ENCODE assay signal across 8 mouse cellular contexts in genomic region chr7:141469352-141469751, GRCm38 (mm10). TPM values are rescaled to one million over a fixed set of nuclear protein-coding genes. Genes with fewer than 3 reads are reported as not detected.
DNase-seq lines count a peak whose midpoint lies in the region; ATAC-seq and TF ChIP-seq lines count a peak whose summit lies in the region.

No protein-coding gene starts in this region.

- H3K4me2 ChIP-seq in lung, embryonic 14.5 days: peak overlapping the region; percentile 95
- H3K4me2 ChIP-seq in neural tube, embryonic 15.5 days: peak overlapping the region; percentile 66

- H3K9me3 ChIP-seq in lung, embryonic 14.5 days (ENCODE audit: low read depth, low read length): no peaks in the 10 kb centered on the region
- H3K9me3 ChIP-seq in forebrain, embryonic 10.5 days: no peaks in the 10 kb centered on the region
- H3K9me3 ChIP-seq in limb, embryonic 10.5 days (replicated peaks): no peaks in the 10 kb centered on the region
- no peaks in the 10 kb centered on the region for H3K9me3 ChIP-seq in neural tube, embryonic 15.5 days (replicated peaks)

- peaks cover 21% of the 10 kb centered on the region for H3K27me3 ChIP-seq in lung, embryonic 14.5 days (ENCODE audit: insufficient read depth, low read length)
- peaks cover 28% of the 10 kb centered on the region for H3K27me3 ChIP-seq in forebrain, embryonic 10.5 days (ENCODE audit: poor library complexity, severe bottlenecking)
- peaks cover 26% of the 10 kb centered on the region for H3K27me3 ChIP-seq in limb, embryonic 10.5 days (ENCODE audit: low read depth, poor library complexity, severe bottlenecking)
- peaks cover 25% of the 10 kb centered on the region for H3K27me3 ChIP-seq in neural tube, embryonic 15.5 days (replicated peaks)

- peak overlapping the region; percentile 76 for H3K4me3 ChIP-seq in lung, embryonic 14.5 days (ENCODE audit: low read depth, low read length)
- peak overlapping the region; percentile 77 for H3K4me3 ChIP-seq in forebrain, embryonic 10.5 days
- H3K4me3 ChIP-seq in limb, embryonic 10.5 days: peak overlapping the region; percentile 81
- peak overlapping the region; percentile 56 for H3K4me3 ChIP-seq in neural tube, embryonic 15.5 days (replicated peaks)

- 69% methylated on average over 6 of the region's 6 CpGs for WGBS in lung, embryonic 14.5 days
- 86% methylated on average over 6 of the region's 6 CpGs for WGBS in forebrain, embryonic 10.5 days
- 91% methylated on average over 6 of the region's 6 CpGs for WGBS in limb, embryonic 10.5 days
- WGBS in neural tube, embryonic 15.5 days: 76% methylated on average over 6 of the region's 6 CpGs

- peaks cover 39% of the 10 kb centered on the region for H3K36me3 ChIP-seq in lung, embryonic 14.5 days (ENCODE audit: insufficient read depth)
- H3K36me3 ChIP-seq in forebrain, embryonic 10.5 days (replicated peaks): peaks cover 41% of the 10 kb centered on the region
- peaks cover 38% of the 10 kb centered on the region for H3K36me3 ChIP-seq in limb, embryonic 10.5 days
- peaks cover 29% of the 10 kb centered on the region for H3K36me3 ChIP-seq in neural tube, embryonic 15.5 days

- peak overlapping the region; percentile 84 for H3K9ac ChIP-seq in lung, embryonic 14.5 days
- peak overlapping the region; percentile 63 for H3K9ac ChIP-seq in neural tube, embryonic 15.5 days (replicated peaks)

- H3K27ac ChIP-seq in lung, embryonic 14.5 days (ENCODE audit: low read depth): peak overlapping the region; percentile 93
- peak overlapping the region; percentile 91 for H3K27ac ChIP-seq in forebrain, embryonic 10.5 days
- peak overlapping the region; percentile 92 for H3K27ac ChIP-seq in limb, embryonic 10.5 days
- H3K27ac ChIP-seq in neural tube, embryonic 15.5 days (replicated peaks): peak overlapping the region; percentile 78

- no peak for TF ChIP-seq CTCF in lung, embryonic 14.5 days (IDR thresholded peaks at IDR 0.05; ENCODE audit: low read depth)

- no peak for DNase-seq in lung, embryonic 14.5 days
- DNase-seq in lung, postnatal 4 days: no peak
- DNase-seq in forebrain, embryonic 10.5 days (ENCODE audit: extremely low spot score, low spot score): no peak
- DNase-seq in limb, embryonic 10.5 days (ENCODE audit: low spot score): no peak
- no peak for DNase-seq in testis, postnatal 10 days (ENCODE audit: low spot score)
- DNase-seq in embryo, embryonic 9.5 days (ENCODE audit: extremely low spot score): no peak

- H3K4me1 ChIP-seq in lung, embryonic 14.5 days (ENCODE audit: insufficient read depth): peaks cover 35% of the 10 kb centered on the region
- H3K4me1 ChIP-seq in forebrain, embryonic 10.5 days: peaks cover 74% of the 10 kb centered on the region
- H3K4me1 ChIP-seq in limb, embryonic 10.5 days: peaks cover 69% of the 10 kb centered on the region
- H3K4me1 ChIP-seq in neural tube, embryonic 15.5 days: peaks cover 66% of the 10 kb centered on the region

- ATAC-seq in lung, embryonic 14.5 days (ENCODE audit: insufficient read depth): no peak
- no peak for ATAC-seq in neural tube, embryonic 15.5 days (ENCODE audit: low FRiP score)
- no peak for ATAC-seq in megakaryocyte-erythroid progenitor cell, adult 5-6 weeks (replicated peaks; ENCODE audit: low FRiP score, low TSS enrichment, poor library complexity, severe bottlenecking)

RNA-seq across cellular contexts. Expression of gene Cd151, which starts 2.2 kb away (rescaled TPM):
- 69.8 and 79.1 TPM in 2 replicates for polyA plus RNA-seq in lung, embryonic 14.5 days (2014; fragmentation: Nextera tagmentation; extraction: Ambion mirVana)
- 15.2 and 17.7 TPM in 2 replicates for polyA plus RNA-seq in forebrain, embryonic 10.5 days (2016; fragmentation: Nextera tagmentation; extraction: Ambion mirVana)
- 14.0 and 15.8 TPM in 2 replicates for polyA plus RNA-seq in limb, embryonic 10.5 days (2016; fragmentation: Nextera tagmentation; extraction: Ambion mirVana)
- 23.7 and 25.1 TPM in 2 replicates for polyA plus RNA-seq in neural tube, embryonic 15.5 days (2015; fragmentation: Nextera tagmentation; extraction: Ambion mirVana)
- 20.2 and 24.2 TPM in 2 replicates for total RNA-seq in megakaryocyte-erythroid progenitor cell, adult 5-6 weeks (2014; fragmentation: Nextera tagmentation)
- 13.2 and 17.6 TPM in 2 replicates for total RNA-seq in megakaryocyte-erythroid progenitor cell, adult 5-6 weeks (2017)

RNA-seq across cellular contexts. Expression of gene Polr2l, which starts 5.6 kb away (rescaled TPM):
- polyA plus RNA-seq in lung, embryonic 14.5 days (2014; fragmentation: Nextera tagmentation; extraction: Ambion mirVana): 71.2 and 74.3 TPM in 2 replicates
- polyA plus RNA-seq in forebrain, embryonic 10.5 days (2016; fragmentation: Nextera tagmentation; extraction: Ambion mirVana): 87.0 and 95.7 TPM in 2 replicates
- polyA plus RNA-seq in limb, embryonic 10.5 days (2016; fragmentation: Nextera tagmentation; extraction: Ambion mirVana): 77.2 and 86.8 TPM in 2 replicates
- 85.3 and 89.8 TPM in 2 replicates for polyA plus RNA-seq in neural tube, embryonic 15.5 days (2015; fragmentation: Nextera tagmentation; extraction: Ambion mirVana)
- 77.2 and 78.1 TPM in 2 replicates for total RNA-seq in megakaryocyte-erythroid progenitor cell, adult 5-6 weeks (2014; fragmentation: Nextera tagmentation)
- total RNA-seq in megakaryocyte-erythroid progenitor cell, adult 5-6 weeks (2017): 53.3 and 54.9 TPM in 2 replicates

RNA-seq across cellular contexts. Expression of gene Tspan4, which starts 5.7 kb away (rescaled TPM):
- polyA plus RNA-seq in lung, embryonic 14.5 days (2014; fragmentation: Nextera tagmentation; extraction: Ambion mirVana): 95.5 and 100.0 TPM in 2 replicates
- 31.4 and 37.9 TPM in 2 replicates for polyA plus RNA-seq in forebrain, embryonic 10.5 days (2016; fragmentation: Nextera tagmentation; extraction: Ambion mirVana)
- 25.0 and 36.9 TPM in 2 replicates for polyA plus RNA-seq in limb, embryonic 10.5 days (2016; fragmentation: Nextera tagmentation; extraction: Ambion mirVana)
- 73.0 and 77.3 TPM in 2 replicates for polyA plus RNA-seq in neural tube, embryonic 15.5 days (2015; fragmentation: Nextera tagmentation; extraction: Ambion mirVana)
- 31.6 and 38.2 TPM in 2 replicates for total RNA-seq in megakaryocyte-erythroid progenitor cell, adult 5-6 weeks (2014; fragmentation: Nextera tagmentation)
- total RNA-seq in megakaryocyte-erythroid progenitor cell, adult 5-6 weeks (2017): 26.0 and 33.9 TPM in 2 replicates

RNA-seq across cellular contexts. Expression of gene Cracr2b, which starts 8.5 kb away (rescaled TPM):
- 15.1 and 18.9 TPM in 2 replicates for polyA plus RNA-seq in lung, embryonic 14.5 days (2014; fragmentation: Nextera tagmentation; extraction: Ambion mirVana)
- polyA plus RNA-seq in forebrain, embryonic 10.5 days (2016; fragmentation: Nextera tagmentation; extraction: Ambion mirVana): 6.2 and 7.3 TPM in 2 replicates
- 7.0 and 7.8 TPM in 2 replicates for polyA plus RNA-seq in limb, embryonic 10.5 days (2016; fragmentation: Nextera tagmentation; extraction: Ambion mirVana)
- polyA plus RNA-seq in neural tube, embryonic 15.5 days (2015; fragmentation: Nextera tagmentation; extraction: Ambion mirVana): 7.1 and 9.6 TPM in 2 replicates
- not detected in 2 replicates for total RNA-seq in megakaryocyte-erythroid progenitor cell, adult 5-6 weeks (2014; fragmentation: Nextera tagmentation)
- 0.23 TPM in 1 of 2 replicates, not detected in the other for total RNA-seq in megakaryocyte-erythroid progenitor cell, adult 5-6 weeks (2017)

RNA-seq across cellular contexts. Expression of gene Pnpla2, which starts 14.4 kb away (rescaled TPM):
- polyA plus RNA-seq in lung, embryonic 14.5 days (2014; fragmentation: Nextera tagmentation; extraction: Ambion mirVana): 26.1 and 26.3 TPM in 2 replicates
- 15.9 and 18.2 TPM in 2 replicates for polyA plus RNA-seq in forebrain, embryonic 10.5 days (2016; fragmentation: Nextera tagmentation; extraction: Ambion mirVana)
- polyA plus RNA-seq in limb, embryonic 10.5 days (2016; fragmentation: Nextera tagmentation; extraction: Ambion mirVana): 11.6 and 12.4 TPM in 2 replicates
- polyA plus RNA-seq in neural tube, embryonic 15.5 days (2015; fragmentation: Nextera tagmentation; extraction: Ambion mirVana): 17.2 and 25.7 TPM in 2 replicates
- 29.7 and 32.6 TPM in 2 replicates for total RNA-seq in megakaryocyte-erythroid progenitor cell, adult 5-6 weeks (2014; fragmentation: Nextera tagmentation)
- total RNA-seq in megakaryocyte-erythroid progenitor cell, adult 5-6 weeks (2017): 7.1 and 17.8 TPM in 2 replicates
